Mouse (Mus musculus): ENCODE measurements around the gene 9130023H24Rik. TPM values are rescaled to one million over a fixed set of nuclear protein-coding genes. Genes with fewer than 3 reads are reported as not detected.

The 9130023H24Rik gene
- total RNA-seq, 2 experiments from 2014 or later, result 4.6 to 5.5 TPM

GRCm38 (mm10) chr7:128203071-128203470 is 34.8 kb downstream of the 9130023H24Rik start:
- no peak for DNase-seq (ENCODE audit: low spot score in 2 of 2)

- no peak for DNase-seq (ENCODE audit: low spot score in 2 of 2)
Observed at GRCm38 (mm10) chr7:128201607-128202006, 36.2 kb downstream of the 9130023H24Rik start.

Other genes with a start within 250 kb of the 9130023H24Rik start
- 10 to 100 TPM; 16.0 to 21.7 TPM for gene Pycard, start 244.2 kb downstream of the 9130023H24Rik start, total RNA-seq (2021)
- gene Trim72, start 234.1 kb downstream of the 9130023H24Rik start, total RNA-seq (2021), result 100 to 1,000 TPM; 254 to 296 TPM
- gene Itgam, start 175.4 kb downstream of the 9130023H24Rik start, total RNA-seq (2021), result 1 to 10 TPM; 3.9 to 4.6 TPM
- not detected for gene Gm49368, start 175.3 kb downstream of the 9130023H24Rik start, total RNA-seq (2021)
- under 1 TPM; 0.31 to 0.37 TPM for gene Itgax, start 108.5 kb downstream of the 9130023H24Rik start, total RNA-seq (2021)
- not detected for gene Itgad, start 83.7 kb downstream of the 9130023H24Rik start, total RNA-seq (2021)
- gene Cox6a2, start 31.6 kb downstream of the 9130023H24Rik start, total RNA-seq (2021), result 100 to 1,000 TPM; 677 to 707 TPM
- 10 to 100 TPM; 12.9 TPM for gene Armc5, start 689 bp downstream of the 9130023H24Rik start, total RNA-seq (2021)
- gene Tgfb1i1, start 8.8 kb upstream of the 9130023H24Rik start, total RNA-seq (2021), result 10 to 100 TPM; 47.0 to 48.0 TPM
- gene Slc5a2, start 27.6 kb upstream of the 9130023H24Rik start, total RNA-seq (2021), result not detected
- gene BC017158, start 60.1 kb upstream of the 9130023H24Rik start, total RNA-seq (2021), result 10 to 100 TPM; 17.3 to 18.0 TPM
- gene Rgs10, start 180.7 kb upstream of the 9130023H24Rik start, total RNA-seq (2021), result 10 to 100 TPM; 14.5 to 18.2 TPM
- gene Tial1, start 223.7 kb upstream of the 9130023H24Rik start, total RNA-seq (2021), result 10 to 100 TPM; 73.7 to 92.4 TPM